Mouse (Mus musculus): ENCODE data around the gene E2f1. TPM values are rescaled to one million over a fixed set of nuclear protein-coding genes. Genes with fewer than 3 reads are reported as not detected.

The E2f1 gene
- total RNA-seq, 2 experiments from 2014 or later = 7.5 to 8.9 TPM

Other genes starting within 250 kb of the E2f1 start
- 10 to 100 TPM in 1 of 2 experiments, 1 to 10 TPM in 1; 9.3 to 13.6 TPM for gene Cdk5rap1, start 196.9 kb downstream of the E2f1 start, total RNA-seq (2021)
- 10 to 100 TPM; 23.8 to 29.3 TPM for gene Snta1, start 161.8 kb downstream of the E2f1 start, total RNA-seq (2021)
- 10 to 100 TPM; 28.7 to 36.9 TPM for gene Cbfa2t2, start 133.4 kb downstream of the E2f1 start, total RNA-seq (2021)
- gene 1700003F12Rik, start 22.8 kb downstream of the E2f1 start, total RNA-seq (2021) = under 1 TPM in 1 of 2 experiments, not detected in 1; 0.46 TPM
- gene Actl10, start 18.1 kb downstream of the E2f1 start, total RNA-seq (2021) = under 1 TPM in 1 of 2 experiments, not detected in 1; 0.19 TPM
- 1 to 10 TPM in 1 of 2 experiments, under 1 TPM in 1; 0.86 to 1.6 TPM for gene Necab3, start 11.0 kb downstream of the E2f1 start, total RNA-seq (2021)
- gene Pxmp4, start 33.8 kb upstream of the E2f1 start, total RNA-seq (2021) = 10 to 100 TPM; 30.1 to 33.9 TPM
- 1 to 10 TPM; 3.8 TPM for gene Zfp341, start 43.4 kb upstream of the E2f1 start, total RNA-seq (2021)
- not detected for gene 4930519P11Rik, start 43.5 kb upstream of the E2f1 start, total RNA-seq (2021)
- 100 to 1,000 TPM; 206 to 285 TPM for gene Chmp4b, start 81.8 kb upstream of the E2f1 start, total RNA-seq (2021)
- gene Gm14214, start 200.1 kb upstream of the E2f1 start, total RNA-seq (2021) = not detected
- gene Raly, start 221.2 kb upstream of the E2f1 start, total RNA-seq (2021) = 100 to 1,000 TPM; 190 to 194 TPM
- gene a, start 221.5 kb upstream of the E2f1 start, total RNA-seq (2021) = not detected